Mouse (Mus musculus) megakaryocyte, embryonic 14.5 days (primary cell): Measurements from ENCODE around the gene Cnnm4.

Experiments used
- FLI1 ChIP-seq: IDR thresholded peaks from 2 replicates; pipeline ENCODE4 v1.6.1; 2012; ENCODE audit warnings: low read length, inconsistent platforms, mixed read lengths
- GATA1 ChIP-seq: IDR thresholded peaks from 3 replicates; pipeline ENCODE4 v1.6.1; 2012; ENCODE audit warnings: mixed read lengths, low read length, inconsistent platforms, borderline replicate concordance

DNA sequence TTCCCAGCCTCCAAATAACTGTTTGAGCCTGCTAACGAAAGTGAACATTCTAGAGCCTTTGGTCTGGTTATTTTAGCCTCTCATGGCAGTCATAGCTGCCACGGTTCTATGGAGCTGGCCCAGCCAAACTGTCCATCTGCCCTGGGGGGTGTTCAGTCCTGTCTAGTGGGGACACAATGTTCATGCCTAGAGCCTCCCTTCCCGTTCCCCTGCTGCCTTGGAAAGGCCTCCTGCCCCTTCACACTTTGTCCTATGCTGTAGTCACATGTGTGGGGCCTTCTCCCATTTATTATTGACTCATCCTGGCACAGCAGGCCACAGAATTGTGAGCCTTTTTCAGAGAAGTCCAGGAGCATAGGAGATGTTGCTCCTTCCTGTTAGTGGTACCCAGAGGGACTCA is 46.8 kb downstream of the Cnnm4 start:
- TF ChIP-seq GATA1 = no peak
- TF ChIP-seq FLI1 = no peak
